Mouse (Mus musculus) G1E (cell line): ENCODE data around the gene Snrk.

Source experiments
- CTCF ChIP-seq: IDR thresholded peaks from 2 replicates; pipeline ENCODE4 v1.5.1; 2012; ENCODE audit warnings: low read depth, low read length, inconsistent platforms, mixed read lengths
- GATA1 ChIP-seq: IDR thresholded peaks from 2 replicates; pipeline ENCODE4 v1.6.1; 2012; ENCODE audit warnings: borderline replicate concordance, low read length, inconsistent platforms, mixed read lengths
- GATA2 ChIP-seq: IDR thresholded peaks from 2 replicates; pipeline ENCODE4 v1.6.1; 2012; ENCODE audit warnings: low read depth, low read length, inconsistent platforms, borderline replicate concordance
- POLR2AphosphoS5 ChIP-seq: IDR thresholded peaks from 2 replicates; pipeline ENCODE4 v1.6.1; 2012; ENCODE audit warnings: low read depth, low read length, inconsistent platforms; ENCODE audit not compliant: insufficient replicate concordance
- TAL1 ChIP-seq: conservative IDR thresholded peaks from 2 replicates; pipeline ENCODE4 v1.6.1; 2012; ENCODE audit warnings: low read depth, low read length, inconsistent platforms, mixed read lengths

DNA sequence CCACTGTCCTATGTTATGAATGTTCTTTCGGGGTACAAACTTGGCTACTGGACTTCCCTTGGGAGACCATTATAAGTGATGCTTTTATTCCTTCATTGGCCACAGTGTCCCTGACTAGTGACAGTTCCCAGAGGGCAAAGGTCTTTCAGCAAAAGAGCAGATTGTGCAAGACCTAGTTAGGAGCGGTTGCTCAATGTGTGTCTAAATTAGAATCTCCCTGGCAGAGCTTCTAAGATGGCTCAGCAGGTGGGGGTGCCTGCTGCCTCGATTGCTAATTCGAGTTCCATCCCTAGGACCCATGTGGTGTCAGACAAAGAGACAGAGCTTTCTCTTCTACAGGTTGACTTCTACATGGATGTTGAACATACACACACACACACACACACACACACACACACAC lies 1.5 kb upstream of the Snrk start:
- TF ChIP-seq CTCF, result no peak
- no peak for TF ChIP-seq GATA1
- no peak for TF ChIP-seq GATA2
- TF ChIP-seq POLR2AphosphoS5, result no peak
- TF ChIP-seq TAL1, result no peak
